Mouse (Mus musculus) stomach, postnatal 0 days (tissue): ENCODE measurements around the gene Gmpr. TPM values are rescaled to one million over a fixed set of nuclear protein-coding genes. Genes with fewer than 3 reads are reported as not detected.
A peak's percentile ranks its signal among the peaks of the same experiment; 100 is the strongest.
"Not testable (repeated sequence)": the region's sequence is repeated elsewhere in the genome, so short reads cannot be mapped to it uniquely, and the experiment has no call there.

ENCODE experiments used
- ATAC-seq: fragments of 200-750 bp; cut with Nextera tagmentation; 2 replicates; pipeline ENCODE4 v1.8.0; 2017; ENCODE audit not compliant: low FRiP score, low TSS enrichment
- DNase-seq: peaks from one replicate; pipeline ENCODE4 v3.0.0-alpha.2; 2016; ENCODE audit warnings: low spot score
- H3K27ac ChIP-seq: fragments of 300-500 bp; sonication (generic); replicated peaks from 2 replicates; pipeline ENCODE4 v1.5.1; 2014; ENCODE audit warnings: mild to moderate bottlenecking, control low read depth
- H3K27me3 ChIP-seq: fragments of 300-500 bp; sonication (generic); 2 replicates; pipeline ENCODE4 v1.6.1; 2014; ENCODE audit warnings: low read length; ENCODE audit not compliant: control insufficient read depth, insufficient read depth
- H3K36me3 ChIP-seq: fragments of 300-500 bp; sonication (generic); 2 replicates; pipeline ENCODE4 v1.6.1; 2014; ENCODE audit warnings: low read length, mixed read lengths; ENCODE audit not compliant: control insufficient read depth, insufficient read depth
- H3K4me1 ChIP-seq: fragments of 300-500 bp; sonication (generic); replicated peaks from 2 replicates; pipeline ENCODE4 v1.6.1; 2014; ENCODE audit warnings: antibody characterized with exemption; ENCODE audit not compliant: control insufficient read depth, insufficient read depth
- H3K4me2 ChIP-seq: fragments of 300-500 bp; sonication (generic); replicated peaks from 2 replicates; pipeline ENCODE4 v1.6.1; 2014; ENCODE audit warnings: low read depth, mild to moderate bottlenecking, control low read depth, moderate library complexity
- H3K4me3 ChIP-seq: fragments of 300-500 bp; sonication (generic); 2 replicates; pipeline ENCODE4 v1.5.1; 2014; ENCODE audit warnings: low read depth, low read length, control low read depth
- H3K9ac ChIP-seq: fragments of 300-500 bp; sonication (generic); 2 replicates; pipeline ENCODE4 v1.6.1; 2014; ENCODE audit warnings: mild to moderate bottlenecking, low read length, control low read depth, mixed read lengths
- H3K9me3 ChIP-seq: fragments of 300-500 bp; sonication (generic); 2 replicates; pipeline ENCODE4 v1.6.1; 2016; ENCODE audit warnings: low read length; ENCODE audit not compliant: control insufficient read depth
- CTCF ChIP-seq: IDR thresholded peaks from 2 replicates; pipeline ENCODE4 v1.5.1; 2016; ENCODE audit warnings: antibody characterized with exemption, low read depth, mild to moderate bottlenecking, moderate library complexity
- EP300 ChIP-seq: optimal IDR thresholded peaks from 2 replicates; pipeline ENCODE3; 2016; ENCODE audit warnings: antibody characterized with exemption
- WGBS: fragments of 180-500 bp; shearing (Covaris S2); extraction: QIAGEN DNeasy Blood & Tissue Kit; methylation state at CpG from one replicate; pipeline ENCODE4 v1.1.7; 2014; 5-methylcytosine and 5-hydroxymethylcytosine counted together
- polyA plus RNA-seq: library from polyadenylated mRNA; unstranded; fragments of >200 nt; fragmentation: Nextera tagmentation; extraction: Ambion mirVana; gene quantifications from 2 replicates; pipeline ENCODE4 v1.2.1, GENCODE M21; 2015

Gene Gmpr
- polyA plus RNA-seq, 1 experiment from 2014 or later = 38.7 TPM

DNA sequence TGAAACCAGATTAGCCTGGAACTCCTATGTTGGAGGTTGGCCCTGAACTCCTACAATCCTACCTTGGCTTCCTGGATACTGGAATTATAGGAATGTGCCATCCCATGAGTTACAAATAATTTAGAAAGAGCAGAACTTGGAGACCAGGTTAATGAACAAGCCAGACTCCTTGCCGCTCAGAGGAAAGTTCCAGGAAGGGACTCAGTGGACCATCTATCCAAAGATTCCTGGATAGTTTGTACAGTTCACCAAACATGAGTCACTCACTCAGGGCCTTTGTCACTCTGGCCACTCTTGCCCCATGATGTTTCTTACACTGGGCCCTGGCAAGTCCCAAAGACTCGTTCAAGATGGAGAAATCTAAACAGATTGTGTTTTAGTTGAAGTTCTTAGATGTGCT lies 24.0 kb upstream of the Gmpr start:
- DNase-seq (no peak), ATAC-seq (no peak)
- no peaks in the 10 kb centered on the region for H3K36me3 ChIP-seq
- H3K9me3 ChIP-seq = no peaks in the 10 kb centered on the region
- H3K27me3 ChIP-seq = no peaks in the 10 kb centered on the region
- 91% methylated on average over 2 of the region's 2 CpGs for WGBS
- no peak overlapping the region for H3K27ac ChIP-seq
- TF ChIP-seq EP300 (no peak), CTCF (no peak)
- no peak overlapping the region for H3K4me3 ChIP-seq
- H3K4me1 ChIP-seq = no peaks in the 10 kb centered on the region
- H3K9ac ChIP-seq = no peak overlapping the region
- no peak overlapping the region for H3K4me2 ChIP-seq

DNA sequence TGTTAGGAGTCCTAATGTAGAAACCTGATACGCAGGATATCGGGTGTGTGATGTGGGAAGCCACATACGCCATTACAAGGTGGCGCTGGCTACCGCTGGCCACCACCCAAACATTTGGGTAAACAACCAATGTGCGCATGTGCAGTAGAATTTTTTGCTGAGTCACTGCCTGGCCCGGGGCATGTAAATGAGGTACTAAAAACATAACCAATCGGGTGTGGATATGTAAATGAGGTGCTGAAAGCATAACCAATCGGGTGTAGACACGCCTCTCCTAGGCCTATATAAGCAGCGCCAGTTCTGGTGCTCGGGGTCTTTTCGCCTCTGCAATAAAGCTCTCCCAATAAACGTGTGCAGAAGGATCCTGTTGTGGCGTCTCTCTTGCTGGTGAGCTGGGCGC lies 23.3 kb upstream of the Gmpr start:
- H3K27me3 ChIP-seq, DNase-seq, H3K4me3 ChIP-seq, ATAC-seq, H3K9me3 ChIP-seq, H3K4me2 ChIP-seq, H3K27ac ChIP-seq, H3K9ac ChIP-seq, H3K4me1 ChIP-seq, H3K36me3 ChIP-seq: not testable (repeated sequence)
- 97% methylated on average over 16 of the region's 16 CpGs for WGBS

DNA sequence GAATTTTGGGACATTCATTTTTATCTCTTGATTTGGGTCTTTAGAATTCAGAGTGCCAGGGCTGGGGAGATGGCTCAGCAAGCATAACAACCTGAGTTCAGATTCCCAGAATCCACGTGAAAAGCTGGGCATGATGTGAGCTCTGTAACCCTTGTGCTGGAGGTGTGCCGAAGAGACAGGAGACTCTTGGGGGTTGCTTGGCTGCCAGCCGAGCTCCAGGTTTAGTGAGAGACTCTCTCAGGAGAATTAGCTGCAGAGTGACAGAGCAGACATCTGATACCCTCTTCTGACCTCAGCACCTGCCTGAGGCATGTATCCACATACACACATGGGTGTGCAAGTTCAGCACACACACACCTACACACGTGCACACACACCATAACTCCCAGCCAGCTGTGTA lies 21.6 kb upstream of the Gmpr start:
- 75% methylated on average over 4 of the region's 4 CpGs for WGBS
- Histone ChIP-seq H3K36me3 (no peaks in the 10 kb centered on the region), H3K9ac (no peak overlapping the region), H3K4me3 (no peak overlapping the region), H3K27me3 (no peaks in the 10 kb centered on the region), H3K4me2 (no peak overlapping the region), H3K4me1 (no peaks in the 10 kb centered on the region), H3K9me3 (no peaks in the 10 kb centered on the region), H3K27ac (no peak overlapping the region)
- DNase-seq = no peak
- ATAC-seq = no peak
- no peak for TF ChIP-seq CTCF
- no peak for TF ChIP-seq EP300

DNA sequence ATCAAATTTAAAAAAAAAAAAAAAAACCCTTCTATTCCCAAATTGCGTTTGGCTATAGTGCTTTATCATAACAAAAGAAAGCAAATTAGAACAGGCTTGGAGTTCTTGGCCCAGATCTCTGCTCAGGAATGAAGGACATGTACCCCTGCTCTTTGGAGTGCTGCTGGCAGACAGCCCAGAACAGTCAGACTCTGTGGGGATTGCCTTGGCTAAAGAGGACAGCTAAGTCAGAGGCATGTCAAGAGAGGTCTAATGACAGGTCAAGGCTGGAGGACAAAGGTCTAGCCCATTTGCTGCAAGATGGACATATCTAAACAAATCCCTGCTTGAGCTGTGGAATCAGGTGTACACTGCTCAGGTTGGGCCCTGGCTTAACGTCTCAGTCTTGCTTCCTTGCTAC lies 20.6 kb upstream of the Gmpr start:
- TF ChIP-seq CTCF (no peak), EP300 (no peak)
- DNase-seq = no peak
- ATAC-seq = no peak

DNA sequence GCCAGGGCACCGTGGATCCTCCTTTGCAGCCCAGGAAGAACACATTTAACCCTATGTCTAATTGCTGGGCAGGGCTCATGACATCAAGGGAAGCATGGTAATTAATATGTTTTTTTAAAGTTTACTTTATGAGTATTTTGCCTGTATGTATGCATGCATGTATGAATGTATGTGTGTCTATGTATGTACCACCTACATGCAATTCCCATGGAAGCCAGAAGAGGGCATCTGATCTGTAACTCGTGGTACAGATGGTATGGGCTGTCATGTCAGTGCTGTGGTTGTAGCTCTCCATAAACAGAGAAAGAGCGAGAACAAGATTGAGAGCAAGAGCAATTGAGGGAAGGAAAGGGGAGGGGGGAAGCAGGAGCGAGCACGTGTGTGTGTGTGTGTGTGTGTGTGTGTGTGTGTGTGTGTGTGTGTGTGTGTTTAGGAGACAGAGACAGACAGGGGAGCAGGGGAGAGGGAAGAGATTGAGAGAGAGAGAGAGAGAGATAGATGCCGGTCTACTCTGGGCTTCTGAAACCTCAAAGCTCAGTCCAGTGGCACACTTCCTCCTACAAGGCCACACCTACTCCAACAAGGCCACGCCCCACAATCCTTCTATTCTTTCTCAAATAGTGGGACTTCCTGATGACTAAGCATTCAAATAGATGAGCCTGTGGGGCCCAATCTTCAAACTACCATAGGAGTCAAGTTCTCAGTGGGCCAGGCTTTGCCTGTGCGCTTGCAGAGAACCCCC lies 15.1 kb upstream of the Gmpr start:
- Histone ChIP-seq H3K27me3 (no peaks in the 10 kb centered on the region), H3K9me3 (no peaks in the 10 kb centered on the region), H3K9ac (no peak overlapping the region), H3K4me1 (no peaks in the 10 kb centered on the region), H3K4me3 (no peak overlapping the region), H3K27ac (no peak overlapping the region), H3K4me2 (no peak overlapping the region), H3K36me3 (no peaks in the 10 kb centered on the region)
- TF ChIP-seq CTCF (peak; percentile 20), EP300 (no peak)
- 80% methylated on average over 8 of the region's 8 CpGs for WGBS
- DNase-seq = no peak
- ATAC-seq = no peak

More for the DNA sequence above, 20.6 kb upstream of the Gmpr start:
- no peak overlapping the region for H3K4me2 ChIP-seq
- no peaks in the 10 kb centered on the region for H3K4me1 ChIP-seq
- H3K9ac ChIP-seq = no peak overlapping the region
- H3K27me3 ChIP-seq = no peaks in the 10 kb centered on the region
- H3K27ac ChIP-seq = no peak overlapping the region
- H3K36me3 ChIP-seq = no peaks in the 10 kb centered on the region
- H3K9me3 ChIP-seq = no peaks in the 10 kb centered on the region
- H3K4me3 ChIP-seq = no peak overlapping the region
- 25% methylated on average over 2 of the region's 2 CpGs for WGBS

DNA sequence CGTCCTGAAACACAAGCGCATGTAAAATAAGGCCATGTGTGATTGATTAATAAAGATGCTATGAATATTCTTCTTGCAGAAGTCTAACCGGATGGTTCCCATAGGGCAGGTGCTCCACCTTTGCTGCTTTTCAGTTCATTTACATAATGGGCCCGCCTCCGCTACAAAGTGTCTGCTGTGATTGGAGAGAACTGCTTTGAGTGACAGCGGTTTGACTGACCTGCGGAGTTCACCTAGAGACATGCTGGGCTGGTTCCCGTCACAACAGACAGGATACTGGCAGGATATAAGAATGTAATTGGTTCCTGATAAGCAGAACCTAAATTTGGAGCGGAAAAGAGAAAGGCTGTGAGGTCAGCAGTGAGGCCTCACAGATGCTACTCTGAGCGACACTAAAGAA lies 13.4 kb upstream of the Gmpr start:
- no peaks in the 10 kb centered on the region for H3K36me3 ChIP-seq
- no peak overlapping the region for H3K9ac ChIP-seq
- H3K27ac ChIP-seq = no peak overlapping the region
- no peak overlapping the region for H3K4me2 ChIP-seq
- no peaks in the 10 kb centered on the region for H3K9me3 ChIP-seq
- H3K4me1 ChIP-seq = no peaks in the 10 kb centered on the region
- no peak for DNase-seq
- H3K4me3 ChIP-seq = no peak overlapping the region
- 52% methylated on average over 10 of the region's 10 CpGs for WGBS
- no peaks in the 10 kb centered on the region for H3K27me3 ChIP-seq
- TF ChIP-seq EP300 = no peak
- TF ChIP-seq CTCF = no peak
- ATAC-seq = no peak
